ENCODE assay signal across 13 mouse cellular contexts in genomic region chr11:79033636-79034035, GRCm38 (mm10).
"Had no signal": no experiment of that assay in that cellular context is flagged by ENCODE, and none has a peak within 500 bp of the region (broad histone marks: within the 10 kb centered on the region; RNA-seq: fewer than 3 reads in every experiment).

No protein-coding gene starts in this region.

- H3K4me3 ChIP-seq: intestine, embryonic 15.5 days; left cerebral cortex, adult 2 months; limb, embryonic 15.5 days; liver, embryonic 13.5 days; midbrain, embryonic 10.5 days; myocyte; neural tube, embryonic 12.5 days; stomach, embryonic 15.5 days had no signal

- H3K27me3 ChIP-seq: intestine, embryonic 15.5 days; limb, embryonic 15.5 days; liver, embryonic 13.5 days; neural tube, embryonic 12.5 days; stomach, embryonic 15.5 days had no signal

- H3K4me1 ChIP-seq: neural tube, embryonic 12.5 days had no signal

- DNase-seq: kidney, adult 18-20 months; kidney, postnatal 10 days; kidney, postnatal 4 days; liver, embryonic 13.5 days; lung, adult 18-20 months; midbrain, embryonic 14.5 days had no signal

- H3K27ac ChIP-seq: intestine, embryonic 15.5 days; left cerebral cortex, adult 2 months; limb, embryonic 15.5 days; liver, embryonic 13.5 days; midbrain, embryonic 10.5 days; neural tube, embryonic 12.5 days; stomach, embryonic 15.5 days had no signal

- H3K36me3 ChIP-seq: liver, embryonic 13.5 days; midbrain, embryonic 10.5 days; stomach, embryonic 15.5 days had no signal
